16 mouse cellular contexts compared by ENCODE assay signal in the genomic region with DNA sequence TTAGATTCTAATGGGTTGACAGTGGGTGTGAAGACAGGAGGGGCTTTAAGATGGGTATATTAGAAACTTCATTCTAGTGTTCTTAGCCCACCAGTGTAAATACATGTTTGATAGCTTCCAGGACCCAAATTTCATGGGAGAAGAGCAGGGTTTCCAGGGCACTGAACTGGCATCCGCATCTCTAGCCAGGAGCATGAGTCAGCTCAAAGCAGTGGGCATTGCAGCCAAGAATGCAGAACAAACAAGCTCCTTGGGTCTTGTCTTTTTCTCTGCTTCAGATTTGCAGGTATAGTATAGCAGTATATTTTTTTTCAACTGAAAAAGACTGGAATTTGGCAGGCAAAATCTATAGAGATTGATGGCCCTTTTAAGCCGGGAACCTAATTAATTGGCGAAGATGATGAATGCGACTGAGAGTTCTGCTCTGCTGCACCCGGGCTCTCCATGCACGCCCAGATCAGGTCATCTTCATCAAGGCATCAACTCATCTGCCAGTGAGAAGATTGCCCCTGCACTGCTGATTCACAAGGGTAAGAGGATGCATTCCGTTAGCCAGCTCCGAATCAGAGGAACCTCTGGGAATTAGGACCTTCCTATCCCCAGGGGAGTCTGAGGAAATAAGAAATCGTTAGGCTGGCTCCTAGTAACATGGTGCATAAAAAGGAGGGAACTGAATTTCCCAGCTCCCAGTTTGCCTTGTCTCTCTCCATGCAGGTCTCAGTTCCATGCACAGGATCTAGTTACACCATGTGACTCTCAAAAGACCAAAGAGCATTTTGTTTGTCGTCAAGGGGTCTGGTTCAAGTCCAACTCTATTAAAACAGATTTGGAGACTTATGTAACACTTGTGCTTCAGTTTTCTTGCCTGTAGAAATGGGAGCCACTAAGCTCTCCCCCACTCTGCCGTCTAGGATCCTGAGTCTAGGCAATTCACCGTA.
DNase-seq lines count a peak whose midpoint lies in the region; ATAC-seq and TF ChIP-seq lines count a peak whose summit lies in the region.
"Had no signal": no experiment of that assay in that cellular context is flagged by ENCODE, and none has a peak within 500 bp of the region (broad histone marks: within the 10 kb centered on the region; RNA-seq: fewer than 3 reads in every experiment).

No protein-coding gene starts in this region.

- peak; percentile 69 for ATAC-seq in cerebellum, adult (ENCODE audit: insufficient number of reproducible peaks, low FRiP score, low TSS enrichment)
- ATAC-seq in hindbrain, postnatal 0 days, result peak; percentile 46; the same call in 1 of the 2 replicates
- ATAC-seq in monocyte, adult 5-6 weeks (replicated peaks; ENCODE audit: insufficient number of reproducible peaks, low FRiP score, low TSS enrichment, poor library complexity, severe bottlenecking), result no peak
- no peak for ATAC-seq in megakaryocyte-erythroid progenitor cell, adult 5-6 weeks (replicated peaks; ENCODE audit: low FRiP score, low TSS enrichment, poor library complexity, severe bottlenecking)
- ATAC-seq: lung, postnatal 0 days had no signal

- TF ChIP-seq CTCF in layer of hippocampus, adult 2 months (conservative IDR thresholded peaks at IDR 0.05), result no peak
- TF ChIP-seq CTCF in cerebellum, adult 2 months (IDR thresholded peaks at IDR 0.05; ENCODE audit: borderline replicate concordance, insufficient read depth, low read depth, low read length), result no peak
- TF ChIP-seq CTCF in hindbrain, postnatal 0 days (IDR thresholded peaks at IDR 0.05; ENCODE audit: low read depth), result no peak

- H3K9ac ChIP-seq in hindbrain, postnatal 0 days (replicated peaks; ENCODE audit: low read length), result no peak overlapping the region
- H3K9ac ChIP-seq: limb, embryonic 15.5 days; midbrain, embryonic 12.5 days had no signal

- H3K9me3 ChIP-seq in hindbrain, postnatal 0 days (ENCODE audit: low read length), result no peaks in the 10 kb centered on the region
- H3K9me3 ChIP-seq: forebrain, embryonic 10.5 days; limb, embryonic 15.5 days; midbrain, embryonic 12.5 days had no signal

- H3K4me3 ChIP-seq in layer of hippocampus, adult 2 months, result peak overlapping the region; percentile 20; the same call in 1 of the 2 replicates
- H3K4me3 ChIP-seq in cerebellum, adult 2 months (replicated peaks; ENCODE audit: insufficient read depth, low read depth, low read length), result peak overlapping the region; percentile 52
- no peak overlapping the region for H3K4me3 ChIP-seq in hindbrain, postnatal 0 days (ENCODE audit: low read length)
- H3K4me3 ChIP-seq: forebrain, embryonic 10.5 days; limb, embryonic 15.5 days; midbrain, embryonic 12.5 days had no signal

- WGBS in cerebellum, adult 2 months, result 21% methylated on average over 12 of the region's 12 CpGs
- 39% methylated on average over 12 of the region's 12 CpGs for WGBS in hindbrain, postnatal 0 days

- peak overlapping the region; percentile 44; the same call in 1 of the 2 replicates for H3K27ac ChIP-seq in layer of hippocampus, adult 2 months
- peak overlapping the region; percentile 89 for H3K27ac ChIP-seq in cerebellum, adult 2 months (ENCODE audit: insufficient read depth, low read length)
- no peak overlapping the region for H3K27ac ChIP-seq in hindbrain, postnatal 0 days
- H3K27ac ChIP-seq: forebrain, embryonic 10.5 days; limb, embryonic 15.5 days; midbrain, embryonic 12.5 days had no signal

- TF ChIP-seq POLR2A in cerebellum, adult 2 months (IDR thresholded peaks at IDR 0.05; ENCODE audit: borderline replicate concordance, insufficient read depth, low read length), result no peak

- H3K4me1 ChIP-seq in cerebellum, adult 2 months (ENCODE audit: control insufficient read depth, insufficient read depth, low read length), result peaks cover 15% of the 10 kb centered on the region
- no peaks in the 10 kb centered on the region for H3K4me1 ChIP-seq in hindbrain, postnatal 0 days (ENCODE audit: insufficient read depth, low read length)
- H3K4me1 ChIP-seq: limb, embryonic 15.5 days had no signal

- no peaks in the 10 kb centered on the region for H3K36me3 ChIP-seq in hindbrain, postnatal 0 days (ENCODE audit: insufficient read depth, low read length)
- H3K36me3 ChIP-seq: forebrain, embryonic 10.5 days; G1E; limb, embryonic 15.5 days; midbrain, embryonic 12.5 days had no signal

- no peak for DNase-seq in cerebellum, postnatal 4 days (ENCODE audit: low spot score in 2 of 2)
- no peak for DNase-seq in layer of hippocampus, adult 2 months (ENCODE audit: low spot score in 2 of 2)
- DNase-seq in layer of hippocampus, postnatal 36 days, result no peak
- DNase-seq in cerebellum, adult 2 months, result peak; percentile 60 to 79
- peak; percentile 57 for DNase-seq in hindbrain, postnatal 0 days (ENCODE audit: low spot score)
- DNase-seq: adrenal gland, adult 8-10 months; heart, adult 18-20 months; heart, postnatal 4 days had no signal

- no peak overlapping the region for H3K4me2 ChIP-seq in hindbrain, postnatal 0 days (ENCODE audit: low read depth, low read length)
- H3K4me2 ChIP-seq: limb, embryonic 15.5 days; midbrain, embryonic 12.5 days had no signal

- H3K27me3 ChIP-seq in cerebellum, adult 2 months (ENCODE audit: control insufficient read depth, insufficient read depth, low read length), result no peaks in the 10 kb centered on the region
- no peaks in the 10 kb centered on the region for H3K27me3 ChIP-seq in hindbrain, postnatal 0 days (ENCODE audit: insufficient read depth, low read length)
- H3K27me3 ChIP-seq: limb, embryonic 15.5 days; midbrain, embryonic 12.5 days had no signal

Comparison
In these comparisons a context has a peak if more than half of its experiments do, and no peak if none do; other contexts are left out.
1. DNase-seq: peak in cerebellum, adult 2 months (2 of 2) and hindbrain, postnatal 0 days (single experiment); none in cerebellum, postnatal 4 days (0 of 2), layer of hippocampus, adult 2 months (0 of 2) and layer of hippocampus, postnatal 36 days (0 of 2).
2. ATAC-seq: peak in cerebellum, adult (single experiment) and hindbrain, postnatal 0 days (single experiment); none in monocyte, adult 5-6 weeks (single experiment) and megakaryocyte-erythroid progenitor cell, adult 5-6 weeks (single experiment).